Mouse (Mus musculus): ENCODE data around the gene Rcor1.

Rcor1 gene

DNA sequence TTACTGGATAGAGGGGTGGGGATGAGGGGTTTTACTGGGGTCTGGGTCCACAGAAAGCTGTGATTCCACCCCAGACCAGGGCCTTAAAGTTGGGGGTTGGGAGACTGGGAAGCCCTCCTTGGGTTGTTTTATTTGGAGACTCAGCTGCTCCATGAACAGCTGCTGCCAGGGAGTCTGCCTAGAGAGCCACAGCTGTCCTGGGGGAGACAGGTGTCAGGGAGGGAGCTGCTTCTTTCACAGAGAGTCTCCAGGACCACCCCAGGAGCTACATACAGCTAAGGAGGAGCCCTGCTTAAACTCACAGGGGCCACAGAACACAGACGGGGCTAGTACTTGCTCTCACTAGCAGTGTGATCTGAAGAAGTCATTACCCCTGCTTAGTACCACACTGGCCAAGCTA lies 18.0 kb upstream of the Rcor1 start:
- no peak for DNase-seq (ENCODE audit: low spot score in 2 of 2)

DNA sequence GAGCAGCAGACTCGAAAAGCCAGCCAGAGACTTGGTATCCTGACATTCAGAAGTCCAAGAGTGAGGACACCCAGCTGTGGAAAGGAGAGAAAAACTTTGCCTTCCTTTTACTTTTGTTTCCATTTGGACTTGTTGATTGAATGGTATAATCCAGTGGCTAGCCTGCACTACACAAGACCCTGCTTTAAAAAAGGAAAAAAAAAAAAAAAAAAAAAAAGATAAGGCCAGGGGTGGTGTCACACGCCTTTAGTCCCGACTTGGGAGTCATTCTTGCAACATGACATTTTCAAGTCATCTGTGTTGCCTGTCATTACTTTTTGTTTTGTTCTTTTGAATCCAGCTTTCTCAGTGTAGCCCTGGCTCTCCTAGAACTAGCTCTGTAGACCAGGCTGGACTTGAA lies 17.6 kb upstream of the Rcor1 start:
- DNase-seq (ENCODE audit: low spot score in 2 of 2): no peak

- no peak for DNase-seq (ENCODE audit: low spot score in 2 of 2)
Measured at GRCm38 (mm10) chr12:111028176-111029167, 10.7 kb upstream of the Rcor1 start.

DNA sequence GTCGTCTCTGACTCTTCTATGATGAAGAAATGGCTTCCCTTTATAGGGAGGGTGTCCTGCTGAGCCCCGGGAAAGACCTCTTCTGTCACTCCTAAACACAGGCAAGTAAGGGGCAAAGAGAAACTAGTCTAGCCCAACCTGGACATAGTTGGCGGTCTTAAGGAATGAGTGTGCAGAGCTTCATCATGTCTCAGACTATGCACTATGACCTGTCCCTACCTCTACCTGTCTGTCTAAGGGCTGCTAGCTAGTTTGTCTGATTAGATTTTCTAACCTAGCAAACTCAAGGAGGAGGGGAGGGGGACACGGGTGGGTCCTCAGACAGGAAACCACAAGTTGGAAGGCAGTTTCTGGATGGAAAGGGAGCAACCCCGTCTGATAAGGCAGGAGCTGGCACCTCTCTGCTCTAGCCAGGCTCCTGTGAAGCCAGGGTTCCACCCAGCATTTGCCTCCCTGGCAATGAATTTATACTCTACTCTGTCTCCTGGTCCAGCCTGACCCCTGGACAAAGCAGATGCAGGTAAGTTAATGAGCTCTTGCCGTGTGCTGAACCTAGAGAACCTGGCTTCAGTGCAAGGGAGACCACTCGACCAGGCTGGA lies 9.8 kb upstream of the Rcor1 start:
- no peak for DNase-seq (ENCODE audit: low spot score in 2 of 2)

- DNase-seq (ENCODE audit: low spot score in 2 of 2): no peak
Measured at GRCm38 (mm10) chr12:111032839-111033238, 6.3 kb upstream of the Rcor1 start.

DNA sequence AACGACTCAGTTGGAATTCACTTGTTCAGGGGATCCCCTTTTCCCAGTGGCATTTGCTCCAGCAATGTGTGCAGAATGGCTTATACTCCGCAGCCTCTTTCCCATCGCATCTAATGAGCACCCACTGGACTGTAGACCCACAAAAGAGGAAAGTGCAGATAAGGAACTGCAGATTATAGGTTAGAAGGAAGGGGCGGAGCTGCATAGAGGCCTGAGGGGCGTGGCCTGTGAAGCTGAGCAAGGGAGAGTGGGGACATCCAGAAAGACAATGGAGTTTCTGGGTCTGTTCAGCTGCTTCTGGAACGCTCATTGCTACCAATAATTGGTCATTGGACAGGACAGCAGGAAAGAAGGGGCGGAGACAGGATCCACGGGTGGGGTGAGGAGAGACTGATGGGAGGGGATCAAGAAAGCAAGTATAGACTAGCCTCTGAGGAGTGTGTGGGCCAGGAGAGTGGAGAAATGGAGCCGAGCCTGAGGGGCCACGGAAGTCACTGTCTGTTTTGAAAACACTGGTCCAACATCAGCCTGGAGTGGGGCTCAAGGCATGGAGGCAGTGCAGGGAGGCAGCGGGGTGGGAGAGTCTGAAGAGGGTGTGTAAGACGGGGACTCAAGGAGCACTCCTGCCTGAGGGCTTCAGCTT lies 3.8 kb upstream of the Rcor1 start:
- DNase-seq (ENCODE audit: low spot score in 2 of 2): no peak

GRCm38 (mm10) chr12:111036198-111036775 lies 2.9 kb upstream of the Rcor1 start:
- no peak for DNase-seq (ENCODE audit: low spot score in 2 of 2)

- DNase-seq (ENCODE audit: low spot score in 2 of 2): peak; percentile 25 to 33
Measured at GRCm38 (mm10) chr12:111037241-111038180, 1.6 kb upstream of the Rcor1 start.

- DNase-seq (ENCODE audit: low spot score in 2 of 2): peak; percentile 54 to 83
Measured at GRCm38 (mm10) chr12:111038231-111038975, 748 bp upstream of the Rcor1 start.

DNA sequence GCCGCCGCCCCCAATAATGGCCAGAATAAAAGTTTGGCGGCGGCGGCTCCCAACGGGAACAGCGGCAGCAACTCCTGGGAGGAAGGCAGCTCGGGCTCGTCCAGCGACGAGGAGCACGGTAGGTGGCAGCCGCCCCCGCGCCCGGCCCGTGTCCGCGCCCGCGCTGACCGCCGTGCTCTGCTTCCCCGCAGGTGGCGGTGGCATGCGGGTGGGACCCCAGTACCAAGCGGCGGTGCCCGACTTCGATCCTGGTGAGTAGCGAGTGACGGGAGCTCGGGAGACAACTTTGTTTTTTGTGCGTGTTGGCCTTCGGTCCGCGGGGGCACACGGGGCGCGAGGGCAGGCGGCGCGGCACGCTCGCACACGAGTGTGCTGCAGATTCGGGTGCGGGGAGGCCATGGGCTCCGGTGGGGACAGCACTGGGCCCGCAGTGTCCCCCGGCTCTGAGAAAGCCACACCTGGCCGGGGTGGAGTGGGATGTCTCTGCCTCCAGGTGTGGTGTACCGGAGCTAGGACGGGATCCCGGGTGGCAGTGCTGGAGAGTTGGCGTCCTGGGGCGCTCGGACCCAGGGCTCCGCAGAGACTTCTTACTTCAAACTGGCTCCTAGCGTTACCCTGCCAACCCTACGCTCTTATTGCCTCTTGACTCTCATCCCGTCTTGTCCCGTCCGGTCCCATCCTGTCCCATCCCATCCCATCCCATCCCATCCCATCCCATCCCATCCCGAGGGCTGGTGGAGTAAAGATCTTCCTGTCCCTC lies 800 bp downstream of the Rcor1 start:
- peak; percentile 22 to 40 for DNase-seq (ENCODE audit: low spot score in 2 of 2)

GRCm38 (mm10) chr12:111040531-111040860 lies 1.3 kb downstream of the Rcor1 start:
- no peak for DNase-seq (ENCODE audit: low spot score in 2 of 2)

DNA sequence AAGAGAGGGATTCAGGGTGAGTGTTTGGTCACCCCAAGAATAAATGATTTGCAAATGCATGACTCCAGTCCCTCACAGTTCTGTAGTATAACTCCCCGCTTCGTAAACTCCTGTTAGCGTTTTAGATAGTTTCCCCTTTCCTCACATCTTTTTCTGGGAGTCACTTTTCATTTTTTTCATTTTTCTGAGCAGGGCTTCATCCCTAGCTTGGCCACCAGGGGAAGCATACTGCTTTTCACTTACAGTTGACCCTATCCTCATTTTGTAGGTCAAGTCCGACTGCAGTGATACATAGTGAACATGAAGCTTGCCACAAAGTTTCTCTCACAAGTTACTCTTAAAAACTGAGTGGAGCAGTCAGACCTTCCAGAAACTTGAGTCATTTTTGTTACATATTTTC lies 2.0 kb downstream of the Rcor1 start:
- DNase-seq (ENCODE audit: low spot score in 2 of 2): peak in 1 of 2 experiments; percentile 18

DNA sequence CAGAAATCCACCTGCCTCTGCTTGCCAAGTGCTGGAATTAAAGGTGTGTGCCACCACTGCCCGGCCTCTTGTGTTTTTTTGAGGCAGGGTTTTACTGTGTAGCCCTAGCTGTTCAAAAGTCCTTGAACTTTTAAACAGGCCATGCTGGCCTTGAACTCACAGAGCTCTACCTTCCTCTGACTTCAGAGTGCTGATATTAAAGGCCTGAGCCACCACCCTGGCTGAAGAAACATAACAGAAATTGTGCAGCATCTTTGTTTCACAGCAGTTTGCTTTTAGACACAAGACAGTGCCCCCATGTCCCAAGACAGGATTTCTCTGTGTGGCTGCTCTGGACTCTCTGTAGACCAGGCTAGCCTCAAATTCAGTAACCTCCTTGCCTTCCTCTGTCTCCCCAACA lies 3.2 kb downstream of the Rcor1 start:
- DNase-seq (ENCODE audit: low spot score in 2 of 2): no peak

GRCm38 (mm10) chr12:111044880-111045279 lies 5.7 kb downstream of the Rcor1 start:
- DNase-seq (ENCODE audit: low spot score in 2 of 2): no peak

DNA sequence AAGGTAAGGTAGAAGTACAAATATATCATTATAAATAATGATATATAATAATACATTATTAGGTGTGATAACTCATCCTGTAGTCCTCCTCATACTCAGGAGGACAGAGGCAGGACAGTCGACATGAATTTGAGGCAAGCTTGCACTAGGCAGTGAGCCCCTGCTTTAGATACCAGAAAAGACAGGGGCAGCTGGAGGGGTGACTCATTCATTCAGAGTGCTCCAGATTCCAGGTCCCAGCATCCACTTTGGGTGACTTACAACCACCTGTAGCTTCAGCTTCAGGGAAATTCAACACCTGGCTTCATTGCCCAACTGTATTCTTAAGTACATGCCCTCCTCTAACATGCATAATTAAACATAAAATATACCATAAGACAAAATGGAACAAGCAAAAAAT lies 7.7 kb downstream of the Rcor1 start:
- no peak for DNase-seq (ENCODE audit: low spot score in 2 of 2)

- DNase-seq (ENCODE audit: low spot score in 2 of 2): no peak
Measured at GRCm38 (mm10) chr12:111048201-111048600, 9.1 kb downstream of the Rcor1 start.

GRCm38 (mm10) chr12:111050256-111050655 lies 11.1 kb downstream of the Rcor1 start:
- DNase-seq (ENCODE audit: low spot score in 2 of 2): no peak

DNA sequence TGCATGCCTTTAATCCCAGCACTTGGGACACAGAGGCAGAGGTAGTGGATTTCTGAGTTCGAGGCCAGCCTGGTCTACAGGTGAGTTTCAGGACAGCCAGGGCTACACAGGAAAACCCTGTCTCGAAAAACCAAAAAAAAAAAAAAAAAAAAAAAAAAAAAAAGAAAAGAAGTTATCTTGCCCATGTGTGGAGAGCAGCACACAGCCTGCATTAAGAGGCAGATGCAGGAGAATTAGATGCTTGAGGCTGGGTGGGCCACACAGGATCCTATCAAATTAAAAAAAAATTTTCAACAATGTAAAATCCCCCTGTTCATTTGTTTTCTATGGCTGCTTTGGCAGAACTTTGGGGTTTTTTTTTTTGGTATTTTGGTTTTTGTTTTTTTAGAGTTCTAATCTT lies 24.2 kb downstream of the Rcor1 start:
- no peak for DNase-seq (ENCODE audit: low spot score in 2 of 2)

- DNase-seq (ENCODE audit: low spot score in 2 of 2): no peak
Measured at GRCm38 (mm10) chr12:111064220-111064619, 25.1 kb downstream of the Rcor1 start.

DNA sequence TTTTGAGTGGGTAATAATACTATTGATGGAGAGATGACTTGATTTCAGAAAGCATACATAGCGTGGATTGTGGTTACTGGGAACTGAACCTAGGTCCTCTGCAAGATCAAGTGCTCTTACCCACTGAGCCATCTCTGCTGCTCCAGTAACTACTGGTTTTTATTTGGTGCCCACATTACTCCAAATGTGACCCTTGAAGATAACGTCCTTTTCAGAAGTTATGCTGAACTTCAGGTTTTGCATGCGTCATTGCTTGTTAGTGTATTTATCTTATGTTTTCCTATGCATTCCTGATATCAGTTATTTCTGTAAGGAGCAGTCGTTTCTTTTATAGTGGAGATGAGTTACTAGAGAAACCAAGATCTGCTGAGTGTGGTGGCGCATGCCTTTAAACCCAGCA lies 26.2 kb downstream of the Rcor1 start:
- DNase-seq (ENCODE audit: low spot score in 2 of 2): no peak
